Mouse (Mus musculus) testis, adult 2 months (tissue): ENCODE results near the gene Fam169b. TPM values are rescaled to one million over a fixed set of nuclear protein-coding genes. Genes with fewer than 3 reads are reported as not detected.

Experiments
- H3K27ac ChIP-seq: fragments of 200-500 bp; 2 replicates; pipeline ENCODE4 v1.5.1; 2012; ENCODE audit warnings: low read depth, low read length; ENCODE audit not compliant: control insufficient read depth, insufficient read depth
- H3K27me3 ChIP-seq: fragments of 200-500 bp; 2 replicates; pipeline ENCODE4 v1.6.1; 2012; ENCODE audit warnings: mild to moderate bottlenecking, low read length, moderate library complexity; ENCODE audit not compliant: control insufficient read depth, insufficient read depth
- H3K36me3 ChIP-seq: fragments of 200-500 bp; 2 replicates; pipeline ENCODE4 v1.6.1; 2012; ENCODE audit warnings: mild to moderate bottlenecking, low read length; ENCODE audit not compliant: control insufficient read depth, insufficient read depth
- H3K4me1 ChIP-seq: fragments of 200-500 bp; 2 replicates; pipeline ENCODE4 v1.6.1; 2012; ENCODE audit warnings: low read length; ENCODE audit not compliant: control insufficient read depth, insufficient read depth
- H3K4me3 ChIP-seq: fragments of 200-500 bp; 2 replicates; pipeline ENCODE4 v1.5.1; 2012; ENCODE audit warnings: low read depth, mild to moderate bottlenecking, low read length, moderate library complexity, mixed read lengths; ENCODE audit not compliant: control insufficient read depth
- CTCF ChIP-seq: fragments of 200-500 bp; IDR thresholded peaks from 2 replicates; pipeline ENCODE4 v1.5.1; 2012; ENCODE audit warnings: low read depth, mild to moderate bottlenecking, inconsistent platforms, low read length, moderate library complexity; ENCODE audit not compliant: control insufficient read depth, insufficient read depth, insufficient replicate concordance
- POLR2A ChIP-seq: fragments of 200-500 bp; IDR thresholded peaks from 2 replicates; pipeline ENCODE4 v1.6.1; 2012; ENCODE audit warnings: low read depth, mild to moderate bottlenecking, inconsistent platforms, low read length, moderate library complexity; ENCODE audit not compliant: control insufficient read depth
- polyA plus RNA-seq: library from polyadenylated mRNA; depleted of rRNA; stranded (reverse); fragments of >200 nt; gene quantifications from 2 replicates; pipeline ENCODE4 v1.2.3, GENCODE M21; 2012; rRNA removed

Gene Fam169b
- polyA plus RNA-seq = 0.63 and 0.78 TPM in 2 replicates

- Histone ChIP-seq H3K27ac (no peak within 1 kb of the TSS), H3K27me3 (no peaks in the 10 kb centered on the region)
Measured at GRCm38 (mm10) chr7:68273515-68273914, at the start of gene Fam169b. Gene Fam169b, plus strand, starts transcription at chr7:68273839.

GRCm38 (mm10) chr7:68224006-68224405 lies 49.6 kb upstream of the Fam169b start:
- H3K36me3 ChIP-seq = no peaks in the 10 kb centered on the region
- TF ChIP-seq POLR2A (no peak), CTCF (no peak)
- H3K27ac ChIP-seq = no peak overlapping the region

More at GRCm38 (mm10) chr7:68273515-68273914, at the start of gene Fam169b:
- Histone ChIP-seq H3K36me3 (no peaks in the 10 kb centered on the region), H3K4me1 (peaks cover 7% of the 10 kb centered on the region), H3K4me3 (no peak within 1 kb of the TSS)
- no peak for TF ChIP-seq POLR2A
- no peak for TF ChIP-seq CTCF

DNA sequence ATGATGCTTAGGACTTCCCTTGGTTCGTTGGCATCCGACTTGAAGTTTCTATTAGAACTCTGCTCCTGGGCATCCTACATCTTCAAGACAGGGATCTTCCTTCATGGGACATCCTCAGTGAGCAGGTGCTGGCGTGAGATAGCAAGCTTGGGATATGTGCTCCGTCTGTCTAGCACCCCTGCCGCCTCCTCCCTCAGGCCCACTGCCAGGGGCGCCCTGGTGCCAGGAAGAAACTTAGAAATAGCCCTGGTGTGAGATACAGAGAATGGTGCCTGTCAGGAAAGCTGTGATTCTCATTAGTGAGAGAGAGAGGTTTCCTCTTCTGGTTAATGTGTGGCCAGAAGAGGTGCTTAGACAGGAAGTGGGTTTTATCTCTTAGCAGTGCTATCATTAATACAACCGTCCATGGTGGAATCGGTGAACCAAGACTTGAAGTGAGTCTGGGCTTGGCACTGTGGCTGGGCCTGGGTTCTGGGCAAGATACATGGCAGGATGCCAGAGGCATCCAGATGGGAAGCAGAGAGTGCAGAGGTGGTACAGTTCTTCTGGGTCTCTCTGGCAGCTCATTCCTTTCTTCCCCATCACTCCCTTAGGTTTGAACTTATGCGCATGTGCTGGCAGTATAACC lies 48.1 kb upstream of the Fam169b start:
- Histone ChIP-seq H3K4me1 (peaks cover 3% of the 10 kb centered on the region), H3K27me3 (no peaks in the 10 kb centered on the region), H3K27ac (no peak overlapping the region), H3K4me3 (no peak overlapping the region), H3K36me3 (no peaks in the 10 kb centered on the region)
- no peak for TF ChIP-seq POLR2A
- no peak for TF ChIP-seq CTCF

More at GRCm38 (mm10) chr7:68224006-68224405, 49.6 kb upstream of the Fam169b start:
- Histone ChIP-seq H3K4me1 (peaks cover 3% of the 10 kb centered on the region), H3K27me3 (no peaks in the 10 kb centered on the region), H3K4me3 (no peak overlapping the region)

GRCm38 (mm10) chr7:68227021-68227420 lies 46.6 kb upstream of the Fam169b start:
- H3K36me3 ChIP-seq = no peaks in the 10 kb centered on the region
- no peak overlapping the region for H3K4me3 ChIP-seq
- peaks cover 3% of the 10 kb centered on the region for H3K4me1 ChIP-seq
- TF ChIP-seq POLR2A (no peak), CTCF (no peak)
- no peaks in the 10 kb centered on the region for H3K27me3 ChIP-seq
- no peak overlapping the region for H3K27ac ChIP-seq

GRCm38 (mm10) chr7:68227621-68228020 lies 46.0 kb upstream of the Fam169b start:
- no peaks in the 10 kb centered on the region for H3K36me3 ChIP-seq

GRCm38 (mm10) chr7:68228491-68228890 lies 45.1 kb upstream of the Fam169b start:
- Histone ChIP-seq H3K27me3 (no peaks in the 10 kb centered on the region), H3K27ac (no peak overlapping the region), H3K4me3 (no peak overlapping the region), H3K36me3 (no peaks in the 10 kb centered on the region), H3K4me1 (peaks cover 3% of the 10 kb centered on the region)
- TF ChIP-seq CTCF (no peak), POLR2A (no peak)

More at GRCm38 (mm10) chr7:68227621-68228020, 46.0 kb upstream of the Fam169b start:
- H3K4me1 ChIP-seq = peaks cover 3% of the 10 kb centered on the region
- TF ChIP-seq POLR2A (no peak), CTCF (no peak)
- H3K27ac ChIP-seq = no peak overlapping the region
- no peaks in the 10 kb centered on the region for H3K27me3 ChIP-seq
- no peak overlapping the region for H3K4me3 ChIP-seq

GRCm38 (mm10) chr7:68230831-68231230 lies 42.8 kb upstream of the Fam169b start:
- peaks cover 3% of the 10 kb centered on the region for H3K4me1 ChIP-seq
- no peaks in the 10 kb centered on the region for H3K27me3 ChIP-seq
- no peaks in the 10 kb centered on the region for H3K36me3 ChIP-seq
- TF ChIP-seq POLR2A = no peak
- no peak for TF ChIP-seq CTCF
- H3K4me3 ChIP-seq = no peak overlapping the region
- H3K27ac ChIP-seq = no peak overlapping the region
